Mouse (Mus musculus) embryo, embryonic 10.5 days (tissue): ENCODE results near the gene Nek8.
"Not testable (repeated sequence)": the region's sequence is repeated elsewhere in the genome, so short reads cannot be mapped to it uniquely, and the experiment has no call there.

ENCODE experiments used
- DNase-seq: peaks from one replicate; pipeline ENCODE4 v3.0.0-alpha.2; 2015; ENCODE audit warnings: low spot score

Nek8 gene

DNA sequence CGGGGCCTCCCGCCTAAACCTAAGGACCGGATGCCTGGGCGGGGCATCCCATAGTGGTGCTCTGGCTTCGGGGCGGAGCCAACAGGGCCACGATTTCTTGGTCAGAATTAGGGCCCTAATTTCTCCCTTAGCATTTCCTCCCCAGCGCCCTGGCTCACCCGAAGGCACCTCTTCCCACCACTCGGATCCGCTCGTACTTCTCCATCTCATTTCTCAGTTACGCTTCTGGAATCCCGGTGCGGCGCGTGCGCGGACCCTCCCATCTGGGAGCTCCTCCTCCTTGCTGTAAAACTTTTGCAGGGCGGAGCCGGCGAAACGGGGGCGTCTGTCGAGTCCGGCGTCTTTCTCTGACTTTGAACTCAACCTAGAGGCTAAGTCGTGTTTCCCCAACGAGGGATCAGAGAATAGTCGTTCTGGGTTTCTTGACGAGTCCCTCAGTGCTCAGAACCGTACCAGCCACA is at the start of gene Nek8, which contains the start of gene Tlcd1:
TSS of gene Nek8 (minus strand) at position 274 of the 461 bp plus-strand sequence.
TSS of gene Tlcd1 (plus strand) at position 310 of the 461 bp plus-strand sequence.
- DNase-seq = peak; percentile 97

DNA sequence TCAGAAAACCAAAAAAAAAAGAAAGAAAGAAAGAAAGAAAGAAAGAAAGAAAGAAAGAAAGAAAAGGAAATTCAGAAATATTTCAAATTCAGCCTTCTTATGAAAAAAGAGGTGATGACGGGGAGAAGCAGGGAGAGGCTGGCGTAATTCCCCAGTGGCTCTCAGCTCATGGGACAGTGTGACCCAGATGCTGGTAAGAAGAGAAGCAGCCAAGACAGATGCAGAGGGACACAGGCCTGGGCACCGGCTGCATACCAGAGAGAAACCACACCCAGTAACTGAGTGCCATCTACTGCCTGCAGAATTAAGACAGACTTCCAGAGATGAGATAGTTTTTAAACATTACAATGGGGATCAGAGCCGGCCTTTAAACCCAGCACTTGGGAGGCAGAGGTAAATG is 47.1 kb upstream of the Nek8 start:
- no peak for DNase-seq

DNA sequence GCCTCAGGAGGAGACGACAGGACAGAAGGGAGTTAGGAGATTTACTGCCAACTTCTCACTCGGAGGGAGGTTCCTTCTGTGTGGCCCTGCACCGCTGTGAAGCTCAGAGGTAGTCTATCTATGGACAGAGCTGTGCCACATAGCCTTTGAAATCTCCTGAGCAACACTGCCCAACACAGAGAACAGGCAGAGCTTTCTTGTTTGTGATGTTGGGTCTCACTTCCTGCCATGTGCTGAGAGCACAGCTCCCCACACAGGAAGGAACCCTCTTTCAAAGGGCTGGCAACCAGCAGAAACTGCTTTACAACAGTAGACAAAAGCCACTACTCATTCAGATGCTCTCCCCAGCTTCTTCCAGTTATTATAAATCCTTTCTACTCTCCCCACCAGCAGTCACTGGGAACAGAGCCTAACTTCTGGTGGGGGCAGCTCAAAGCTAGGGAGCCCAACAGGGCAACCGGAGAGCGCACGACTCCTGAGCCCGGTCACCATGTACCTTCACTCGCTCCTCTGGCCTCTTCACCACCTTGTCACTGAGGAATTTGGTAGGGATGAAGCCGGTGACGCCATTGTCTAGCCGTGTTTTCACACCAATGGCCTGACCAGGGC is 39.3 kb upstream of the Nek8 start:
- no peak for DNase-seq

DNA sequence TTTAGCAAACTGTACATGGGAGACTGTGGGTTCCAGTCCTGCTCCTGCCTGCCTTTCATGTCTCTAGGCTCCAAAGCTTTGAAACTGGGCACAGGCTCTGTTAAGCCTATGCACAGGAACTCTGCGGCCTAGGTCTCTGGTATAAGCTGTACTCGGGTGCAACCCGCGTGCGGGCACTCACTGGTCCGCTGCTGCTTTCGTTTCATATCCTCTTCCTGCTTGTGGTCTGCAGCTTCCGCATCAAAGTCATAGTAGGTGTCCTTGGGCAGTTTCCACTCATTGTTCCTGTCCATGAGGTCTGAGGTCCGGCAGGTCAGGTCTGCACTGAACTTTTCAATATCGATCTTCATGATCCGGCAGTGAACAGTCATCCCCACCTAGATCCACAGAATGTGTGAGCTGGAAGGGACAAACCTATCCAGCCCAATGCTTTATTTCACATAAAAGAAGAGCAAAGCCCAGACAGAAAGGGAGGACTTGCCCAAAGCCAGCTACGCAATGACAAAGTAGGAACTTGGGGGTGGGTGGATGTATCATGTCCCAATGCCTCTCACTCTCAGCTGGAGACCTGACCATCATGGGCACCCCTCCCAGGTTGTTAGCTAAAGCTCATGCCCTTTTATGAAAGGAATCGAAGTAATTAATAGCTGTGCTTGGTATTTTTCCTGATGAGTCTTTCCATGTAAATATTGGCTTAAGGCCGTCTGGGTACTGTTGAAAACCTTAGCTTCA is 36.8 kb upstream of the Nek8 start:
- DNase-seq = no peak

DNA sequence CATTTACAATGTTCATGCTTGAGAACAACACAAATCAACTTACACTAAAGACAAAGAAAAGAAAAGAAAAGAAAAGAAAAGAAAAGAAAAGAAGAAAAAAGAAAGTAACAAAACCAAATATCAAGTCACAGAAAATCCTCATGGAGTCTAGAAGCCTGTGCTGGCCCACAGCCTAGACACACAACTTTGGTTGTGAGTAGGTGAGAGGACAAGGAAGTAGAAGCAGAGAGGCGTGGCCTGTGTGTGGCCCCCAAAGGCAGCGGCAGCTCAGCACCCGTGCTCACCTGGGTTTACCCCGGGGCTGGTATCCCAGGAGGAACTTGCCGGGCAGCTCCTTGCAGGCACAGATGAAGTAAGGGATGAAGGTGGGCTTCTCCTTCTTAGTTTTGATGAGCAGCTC is 35.0 kb upstream of the Nek8 start:
- DNase-seq = no peak

DNA sequence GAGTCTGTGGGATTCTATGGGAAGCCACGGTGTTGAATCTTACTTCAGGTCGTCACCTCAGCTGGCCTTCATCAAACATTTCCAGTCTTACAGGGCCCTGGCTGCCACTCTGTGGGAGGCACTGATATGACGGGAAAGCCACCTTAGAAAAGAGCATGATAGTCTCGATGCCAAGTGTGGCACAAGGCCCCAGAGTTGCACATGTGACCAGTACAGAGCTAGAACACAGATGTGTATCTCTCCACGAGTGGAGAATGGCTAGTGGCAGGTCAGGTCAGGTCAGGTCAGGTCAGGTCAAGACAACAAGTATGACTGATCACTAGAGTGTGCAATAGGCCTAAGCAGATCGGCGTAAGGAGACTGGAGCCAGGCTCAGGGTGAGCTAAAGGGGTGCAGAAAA is 34.1 kb upstream of the Nek8 start:
- no peak for DNase-seq

DNA sequence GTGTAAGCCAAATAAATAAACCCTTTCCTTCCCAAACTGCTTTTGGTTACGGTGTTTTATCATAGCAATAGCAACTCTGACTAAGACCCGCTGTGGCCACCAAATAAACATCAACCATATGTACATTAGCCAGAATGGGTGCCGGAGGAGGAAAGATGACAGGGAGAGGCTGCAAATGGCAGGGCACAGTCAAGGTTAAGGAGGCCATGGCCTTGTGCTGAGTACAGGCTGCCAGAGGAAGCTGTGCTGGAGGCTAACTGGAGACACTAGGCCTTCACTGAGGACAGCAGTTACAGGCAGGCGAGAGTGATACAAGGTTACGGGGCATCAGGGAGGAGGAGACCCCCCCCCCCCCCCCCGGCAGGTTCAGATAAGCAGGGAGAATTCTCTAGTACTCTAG is 33.4 kb upstream of the Nek8 start:
- no peak for DNase-seq

DNA sequence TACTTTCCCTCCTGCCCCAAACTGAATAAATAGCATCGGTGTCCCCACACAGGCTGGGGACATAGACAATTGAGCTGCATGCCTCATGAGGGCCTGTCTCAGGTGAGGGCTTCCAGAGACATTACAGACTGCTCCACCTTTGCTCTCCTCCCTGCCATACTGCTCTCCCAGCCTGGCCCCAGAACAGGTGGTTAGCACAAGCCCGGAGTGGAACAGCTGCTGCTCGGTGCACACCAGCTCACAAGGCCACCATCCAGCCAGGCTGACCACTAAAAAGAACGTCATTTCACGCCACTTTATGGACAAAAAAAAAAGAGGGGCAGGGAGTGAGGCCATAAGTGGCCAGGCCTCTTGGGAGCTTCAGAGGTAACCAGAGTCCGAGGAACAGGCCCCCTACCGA is 30.7 kb upstream of the Nek8 start:
- no peak for DNase-seq

DNA sequence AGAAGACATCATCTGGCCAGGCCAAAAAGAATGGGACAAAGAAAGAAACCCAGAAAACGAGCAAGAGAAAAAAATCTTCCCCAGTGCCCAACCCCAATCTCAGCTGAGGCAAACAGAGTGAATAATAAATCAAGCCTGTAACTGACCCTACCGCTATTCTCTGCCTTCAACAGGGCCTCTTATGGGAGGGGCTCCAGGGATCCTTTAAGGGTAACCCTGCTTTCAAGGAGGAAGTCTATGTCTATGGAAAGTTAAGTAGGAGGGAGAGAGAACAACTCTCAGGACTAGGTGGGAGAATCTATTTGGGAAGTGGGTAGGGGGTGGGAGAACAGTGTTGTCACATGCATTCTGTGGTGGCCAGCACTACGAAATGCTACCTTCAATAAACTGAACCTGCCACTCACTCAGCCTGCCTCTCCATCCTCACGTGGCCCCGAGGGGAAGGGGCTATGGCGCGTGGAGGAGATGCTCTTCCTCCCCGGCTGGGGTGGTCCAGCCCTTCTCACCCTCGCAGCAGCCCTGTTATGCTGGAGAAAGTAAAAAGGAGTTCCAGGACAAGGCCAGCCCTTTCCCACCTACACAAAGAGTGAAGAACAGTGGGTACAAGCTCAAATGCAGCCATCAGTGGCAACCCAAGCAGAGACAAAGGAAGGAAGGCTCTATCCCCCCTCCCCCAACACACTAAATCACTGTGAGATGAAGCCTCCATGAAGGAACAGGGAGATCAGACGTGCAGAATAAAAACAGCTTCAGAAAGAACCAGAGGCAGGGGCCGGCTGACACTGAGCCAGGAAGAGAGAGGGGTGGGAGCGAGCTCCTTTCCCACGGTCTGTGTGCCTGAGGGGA is 29.1 kb upstream of the Nek8 start:
- peak; percentile 52 for DNase-seq

DNA sequence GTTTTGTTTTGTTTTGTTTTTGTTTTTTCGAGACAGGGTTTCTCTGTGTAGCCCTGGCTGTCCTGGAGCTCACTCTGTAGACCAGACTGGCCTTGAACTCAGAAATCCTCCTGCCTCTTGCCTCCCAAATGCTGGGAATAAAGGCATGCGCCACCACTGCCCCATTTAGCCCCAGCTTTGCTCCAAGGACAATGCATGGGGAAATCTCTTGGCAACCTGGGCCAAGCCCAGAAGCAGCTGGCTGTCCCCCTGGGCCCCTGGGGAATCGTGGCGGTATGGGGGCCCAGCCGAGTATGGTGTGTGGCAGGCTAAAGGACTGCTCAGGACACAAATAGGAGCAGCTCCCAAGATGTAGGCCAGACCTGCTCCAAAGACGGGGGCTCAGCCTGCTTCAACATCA is 27.8 kb upstream of the Nek8 start:
- DNase-seq = no peak

DNA sequence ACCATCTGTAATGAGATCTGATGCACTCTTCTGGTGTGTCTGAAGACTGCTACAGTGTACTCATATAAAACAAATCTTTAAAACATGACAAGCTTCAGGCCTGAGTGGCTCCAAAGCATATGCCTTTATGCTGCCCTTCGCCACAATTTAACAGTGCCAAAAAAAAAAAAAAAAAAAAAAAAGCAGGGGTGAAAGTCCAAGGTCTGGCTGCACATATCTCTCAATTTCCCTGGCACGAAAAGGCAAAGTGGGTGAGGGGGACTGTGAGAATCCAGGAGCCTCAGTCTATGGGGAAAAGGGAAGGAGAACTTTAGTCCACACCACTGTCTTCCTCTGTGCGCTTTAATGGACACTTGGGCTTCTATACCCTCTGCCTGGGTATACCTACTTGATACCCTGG is 25.9 kb upstream of the Nek8 start:
- DNase-seq = no peak

DNA sequence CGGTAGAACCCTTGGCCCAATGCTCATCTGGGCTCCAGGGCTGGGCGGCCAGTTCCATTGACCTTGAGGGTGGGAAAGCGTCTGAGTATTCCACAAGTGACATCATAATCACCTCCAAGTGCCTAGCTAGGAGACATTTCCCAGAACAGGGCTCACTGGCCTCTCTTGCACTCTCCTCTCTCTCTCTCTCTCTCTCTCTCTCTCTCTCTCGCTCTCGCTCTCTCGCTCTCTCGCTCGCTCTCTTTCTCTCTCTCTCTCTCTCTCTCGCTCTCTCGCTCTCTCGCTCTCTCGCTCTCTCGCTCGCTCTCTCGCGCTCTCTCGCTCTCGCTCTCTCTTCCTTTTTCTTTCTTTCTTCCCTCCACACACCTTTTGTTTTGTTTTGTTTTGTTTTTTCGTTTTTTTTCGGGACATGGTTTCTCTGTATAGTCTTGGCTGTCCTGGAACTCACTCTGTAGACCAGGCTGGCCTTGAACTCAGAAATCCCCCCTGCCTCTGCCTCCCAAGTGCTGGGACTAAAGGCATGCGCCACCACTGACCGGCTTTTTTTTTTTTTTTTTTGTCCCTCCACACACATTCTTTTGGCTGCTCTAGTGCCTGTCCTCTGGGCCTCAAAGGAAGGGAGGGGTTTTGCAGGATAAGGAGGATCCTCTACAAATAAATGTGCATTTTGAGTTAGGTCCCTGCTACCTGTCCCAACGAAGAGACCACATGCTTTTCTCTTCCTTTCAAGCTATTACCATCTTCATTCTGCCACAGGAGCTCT is 18.8 kb upstream of the Nek8 start:
- no peak for DNase-seq

DNA sequence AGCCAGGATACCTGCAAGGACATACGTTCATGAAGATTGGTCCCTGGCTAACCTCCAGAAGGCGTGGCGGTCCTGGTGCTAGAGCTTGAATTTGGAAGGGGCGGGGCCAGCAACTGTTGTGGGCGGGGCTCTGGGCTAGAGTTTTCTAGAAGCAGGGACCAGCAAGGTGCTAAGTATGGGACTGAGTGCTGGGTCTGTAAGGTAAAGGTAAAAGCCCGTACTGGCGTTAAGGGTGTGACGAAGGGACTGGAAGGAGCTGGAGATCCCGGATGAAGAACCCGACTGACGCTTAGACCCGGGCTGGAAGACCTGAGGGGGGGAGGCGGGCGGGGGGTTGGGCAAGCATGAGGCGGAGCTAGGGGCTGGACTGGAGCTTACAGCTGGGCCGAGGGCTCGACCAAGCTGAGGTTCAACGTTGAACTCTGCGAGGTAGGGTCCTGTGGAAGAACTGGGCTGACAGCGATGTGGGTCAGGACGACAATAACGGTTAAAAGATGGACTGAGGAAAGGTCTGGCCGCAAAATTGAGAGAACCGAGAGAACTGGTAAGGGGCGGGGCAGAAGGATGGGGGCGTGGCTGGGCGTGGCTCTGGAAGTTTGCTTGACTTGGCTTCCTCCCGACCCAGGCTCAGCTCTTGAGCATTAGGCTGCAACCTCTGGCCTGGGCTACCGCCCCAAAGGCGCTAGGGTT is 18.1 kb upstream of the Nek8 start:
- DNase-seq = peak; percentile 81

DNA sequence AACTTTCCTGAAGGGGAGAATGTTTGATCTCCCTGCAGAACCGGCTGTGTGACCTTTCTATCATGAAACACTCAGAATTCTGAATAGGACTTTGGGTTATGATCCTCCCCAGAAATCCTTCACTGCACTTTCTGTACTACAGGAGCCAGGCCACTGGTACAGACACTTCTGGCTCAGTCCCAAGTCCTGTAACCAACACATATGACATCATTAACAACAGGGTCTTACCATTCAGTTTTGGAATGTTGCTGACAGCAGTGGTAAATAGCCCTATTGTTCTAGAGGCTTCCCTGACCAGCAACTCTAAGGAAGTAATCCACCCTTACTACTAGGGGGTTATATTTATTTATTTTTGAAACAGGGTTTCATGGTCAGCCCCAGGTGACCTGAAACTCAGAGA is 16.6 kb upstream of the Nek8 start, which contains the start of gene Proca1:
TSS of gene Proca1 (plus strand) at position 280 of the 400 bp plus-strand sequence.
- DNase-seq = no peak

DNA sequence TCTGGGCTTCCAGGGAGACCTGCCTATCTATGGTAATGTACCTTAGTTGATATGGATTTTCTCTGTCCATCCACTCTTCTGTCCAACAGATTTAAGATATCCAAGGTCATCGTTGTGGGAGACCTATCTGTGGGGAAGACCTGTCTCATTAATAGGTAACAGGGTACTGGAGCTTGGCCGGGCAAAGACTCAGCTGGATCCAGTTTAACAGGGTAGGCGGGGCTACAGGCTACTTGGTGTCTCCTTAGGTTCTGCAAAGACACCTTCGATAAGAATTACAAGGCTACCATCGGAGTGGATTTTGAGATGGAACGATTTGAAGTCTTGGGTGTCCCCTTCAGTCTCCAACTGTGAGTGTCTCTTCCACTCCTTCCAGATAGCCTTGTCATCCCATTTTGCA is 13.6 kb upstream of the Nek8 start:
- DNase-seq = no peak

DNA sequence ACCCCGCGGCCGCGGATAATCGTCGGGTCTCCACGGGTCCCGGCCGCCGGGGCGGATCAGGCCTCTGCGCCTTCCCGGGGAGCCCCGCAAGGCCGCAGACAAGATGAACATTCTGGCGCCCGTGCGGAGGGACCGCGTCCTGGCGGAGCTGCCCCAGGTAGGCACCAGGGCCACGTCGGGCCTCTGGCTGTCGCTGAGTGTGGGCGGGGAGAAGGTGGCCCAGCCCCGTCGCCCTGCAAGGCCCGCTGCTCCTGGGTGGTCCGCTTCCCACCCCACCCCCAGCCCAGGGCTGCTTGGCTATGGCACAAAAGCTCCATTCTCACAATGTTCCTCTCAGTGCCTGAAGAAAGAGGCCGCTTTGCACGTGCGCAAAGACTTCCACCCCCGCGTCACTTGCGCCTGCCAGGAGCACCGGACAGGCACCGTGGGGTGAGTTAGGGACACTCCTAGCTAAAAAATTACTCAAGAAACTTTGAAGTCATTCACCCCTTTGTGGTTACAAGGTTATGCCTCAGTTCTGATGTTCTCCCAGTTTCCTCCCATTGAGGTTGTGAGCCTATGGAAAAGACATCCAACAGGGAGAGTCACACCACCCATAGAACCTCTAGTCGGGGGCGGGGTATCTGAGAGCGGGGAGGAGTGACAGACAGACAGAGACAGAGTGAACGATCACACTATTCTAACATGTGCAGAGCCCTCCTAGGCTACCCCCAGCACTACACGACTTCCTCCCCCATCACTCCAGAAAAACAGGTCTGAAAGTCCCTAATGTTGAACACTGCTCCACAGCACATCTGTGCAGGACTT is 13.0 kb upstream of the Nek8 start:
- peak; percentile 94 for DNase-seq

DNA sequence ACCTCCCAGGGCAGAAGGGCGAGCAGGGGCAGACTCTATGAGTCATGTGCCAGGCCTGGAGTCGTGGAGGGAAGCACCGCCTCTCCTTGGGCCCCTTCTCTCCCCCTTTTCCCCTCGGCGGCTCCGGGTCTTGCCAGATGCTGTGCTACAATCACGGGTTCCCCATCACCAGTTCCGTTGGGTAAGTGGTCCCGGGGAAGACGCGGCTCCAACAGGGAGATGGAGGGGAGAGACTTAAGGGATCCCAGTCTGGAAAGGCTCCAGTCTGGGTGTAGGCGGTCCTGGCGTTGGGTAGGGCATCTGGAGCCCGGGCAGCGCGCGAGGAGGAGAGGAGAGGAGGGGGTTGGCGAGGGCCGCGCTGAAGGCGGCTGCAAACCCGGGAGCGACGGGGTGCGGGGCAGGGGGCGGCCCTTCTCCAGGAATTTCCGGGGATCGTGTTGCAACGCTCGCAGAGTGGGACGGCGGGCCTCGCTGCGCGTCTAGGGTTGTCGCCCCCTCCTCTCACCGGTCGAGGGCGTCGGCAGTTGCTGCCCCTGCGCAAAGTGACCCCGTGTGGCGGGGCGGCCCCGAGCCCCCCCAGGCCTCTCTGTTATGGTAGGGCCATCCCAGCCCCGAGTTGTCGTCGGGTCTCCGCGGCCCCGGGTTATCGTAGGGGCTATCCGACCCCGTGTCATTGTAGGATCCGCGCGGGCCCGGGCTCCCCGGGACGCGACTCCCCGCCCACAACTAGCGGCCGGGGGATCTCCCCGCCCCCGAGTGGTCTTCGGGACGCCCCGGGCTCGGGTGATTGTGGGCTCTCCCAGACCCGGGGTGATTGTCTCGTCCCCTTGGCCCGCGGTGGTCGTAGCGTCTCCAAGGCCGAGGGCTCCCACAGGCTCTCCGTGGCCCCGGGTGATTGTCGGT is 12.1 kb upstream of the Nek8 start, which contains the start of gene Rab34:
TSS of gene Rab34 (plus strand) at position 100 of the 903 bp plus-strand sequence.
- peak; percentile 90 for DNase-seq

DNA sequence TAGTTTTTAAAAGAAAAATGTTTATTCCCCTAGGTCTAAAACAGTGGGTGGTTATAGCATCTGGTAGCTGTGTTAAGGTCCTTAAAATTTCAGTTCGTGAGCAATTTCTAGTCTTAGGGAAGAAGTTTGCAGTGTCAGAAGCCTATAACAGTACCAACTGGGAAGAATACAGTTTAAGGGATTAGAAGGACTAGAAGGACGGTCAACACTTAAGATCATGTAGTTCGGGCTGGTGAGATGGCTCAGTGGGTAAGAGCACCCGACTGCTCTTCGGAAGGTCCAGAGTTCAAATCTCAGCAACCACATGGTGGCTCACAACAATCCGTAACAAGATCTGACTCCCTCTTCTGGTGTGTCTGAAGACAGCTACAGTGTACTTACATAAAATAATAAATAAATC is 8.2 kb upstream of the Nek8 start:
- not testable (repeated sequence) for DNase-seq

DNA sequence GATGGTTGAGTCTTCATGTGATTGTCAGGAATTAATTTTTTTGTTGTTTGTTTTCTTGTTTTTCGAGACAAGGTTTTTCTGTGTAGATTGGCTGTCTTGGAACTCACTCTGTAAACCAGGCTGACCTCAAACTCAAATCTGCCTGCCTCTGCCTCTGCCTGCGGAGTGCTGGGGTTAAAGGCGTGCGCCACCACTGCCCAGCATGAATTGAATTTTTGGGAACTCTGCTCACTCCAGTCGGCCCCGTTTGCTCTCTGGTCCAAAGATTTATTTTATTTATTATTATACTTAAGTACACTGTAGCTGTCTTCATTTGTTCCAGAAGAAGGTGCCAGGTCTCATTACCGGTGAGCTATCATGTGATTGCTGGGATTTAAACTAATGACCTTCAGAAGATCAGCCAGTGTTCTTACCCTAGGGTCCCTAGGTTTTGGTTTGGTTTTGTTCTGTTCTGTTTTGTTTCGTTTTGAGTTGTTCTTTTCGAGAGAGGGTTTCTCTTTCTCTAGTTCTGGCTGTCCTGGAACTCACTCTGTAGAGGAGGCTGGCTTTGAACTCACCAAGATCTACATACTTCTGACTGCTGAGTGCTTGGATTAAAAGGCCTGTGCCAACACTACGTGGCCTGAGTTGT is 7.5 kb upstream of the Nek8 start:
- no peak for DNase-seq
